Mouse (Mus musculus): Measurements from ENCODE around the gene Gm39115. TPM values are rescaled to one million over a fixed set of nuclear protein-coding genes. Genes with fewer than 3 reads are reported as not detected.

The Gm39115 gene
- polyA plus RNA-seq (2017; shearing (Covaris generic)) = not detected

GRCm38 (mm10) chr7:142135934-142136333 is at the start of gene Gm39115:
Gm39115 (minus strand) TSS chr7:142136034.

GRCm38 (mm10) chr7:142175905-142176304 is 40.1 kb upstream of the Gm39115 start, which contains the start of gene Krtap5-2:
Krtap5-2 (minus strand) TSS chr7:142176005.

GRCm38 (mm10) chr7:142165639-142166038 is 29.8 kb upstream of the Gm39115 start, which contains the start of gene Gm4553:
Gm4553 (minus strand) TSS chr7:142165739.

GRCm38 (mm10) chr7:142157013-142157412 is 21.2 kb upstream of the Gm39115 start, which contains the start of gene Gm29735:
Gm29735 (minus strand) TSS chr7:142157113.

GRCm38 (mm10) chr7:142144507-142144906 is 8.7 kb upstream of the Gm39115 start, which contains the start of gene Gm45337:
Gm45337 (minus strand) TSS chr7:142144607.

GRCm38 (mm10) chr7:142120629-142121028 is 15.2 kb downstream of the Gm39115 start, which contains the start of gene Gm45618:
Gm45618 (minus strand) TSS chr7:142120729.

GRCm38 (mm10) chr7:142095183-142095931 is 40.5 kb downstream of the Gm39115 start, which contains the start of gene Dusp8:
Dusp8 (minus strand) TSS chr7:142095843.

Other genes with a start within 250 kb of the Gm39115 start
- 10 to 100 TPM; 37.9 to 44.7 TPM for gene Tollip, start 217.5 kb downstream of the Gm39115 start, polyA plus RNA-seq (2017; shearing (Covaris generic))
- under 1 TPM; 0.65 to 0.83 TPM for gene Brsk2, start 186.3 kb downstream of the Gm39115 start, polyA plus RNA-seq (2017; shearing (Covaris generic))
- gene Mob2, start 75.0 kb downstream of the Gm39115 start, polyA plus RNA-seq (2017; shearing (Covaris generic)) = 10 to 100 TPM; 68.2 to 68.5 TPM
- gene Dusp8, start 40.2 kb downstream of the Gm39115 start, polyA plus RNA-seq (2017; shearing (Covaris generic)) = 1 to 10 TPM in 1 of 2 experiments, under 1 TPM in 1; 0.05 to 1.3 TPM
- under 1 TPM in 1 of 2 experiments, not detected in 1; 0.95 TPM for gene Gm45618, start 15.3 kb downstream of the Gm39115 start, polyA plus RNA-seq (2017; shearing (Covaris generic))
- gene Gm45337, start 8.6 kb upstream of the Gm39115 start, polyA plus RNA-seq (2017; shearing (Covaris generic)) = not detected
- gene Gm29735, start 21.1 kb upstream of the Gm39115 start, polyA plus RNA-seq (2017; shearing (Covaris generic)) = not detected
- gene Gm4553, start 29.7 kb upstream of the Gm39115 start, polyA plus RNA-seq (2017; shearing (Covaris generic)) = not detected
- gene Krtap5-2, start 40.0 kb upstream of the Gm39115 start, polyA plus RNA-seq (2017; shearing (Covaris generic)) = not detected
- gene Gm10153, start 54.4 kb upstream of the Gm39115 start, polyA plus RNA-seq (2017; shearing (Covaris generic)) = not detected
- not detected for gene Krtap5-3, start 65.3 kb upstream of the Gm39115 start, polyA plus RNA-seq (2017; shearing (Covaris generic))
- not detected for gene Gm7579, start 75.8 kb upstream of the Gm39115 start, polyA plus RNA-seq (2017; shearing (Covaris generic))
- not detected for gene Krtap5-5, start 93.9 kb upstream of the Gm39115 start, polyA plus RNA-seq (2017; shearing (Covaris generic))
- not detected for gene Gm40460, start 105.0 kb upstream of the Gm39115 start, polyA plus RNA-seq (2017; shearing (Covaris generic))
- 1 to 10 TPM in 1 of 2 experiments, not detected in 1; 2.0 TPM for gene Gm2431, start 122.3 kb upstream of the Gm39115 start, polyA plus RNA-seq (2017; shearing (Covaris generic))
- gene Gm4559, start 138.3 kb upstream of the Gm39115 start, polyA plus RNA-seq (2017; shearing (Covaris generic)) = not detected
- not detected for gene Krtap5-1, start 161.1 kb upstream of the Gm39115 start, polyA plus RNA-seq (2017; shearing (Covaris generic))
- under 1 TPM in 1 of 2 experiments, not detected in 1; 0.17 TPM for gene Krtap5-4, start 167.5 kb upstream of the Gm39115 start, polyA plus RNA-seq (2017; shearing (Covaris generic))
- gene Ifitm10, start 237.7 kb upstream of the Gm39115 start, polyA plus RNA-seq (2017; shearing (Covaris generic)) = 10 to 100 TPM in 1 of 2 experiments, 1 to 10 TPM in 1; 3.2 to 41.0 TPM
- gene Gm49369, start 246.6 kb upstream of the Gm39115 start, polyA plus RNA-seq (2017; shearing (Covaris generic)) = 1 to 10 TPM; 2.4 to 9.3 TPM

Measured in inflammation-experienced regulatory T-cells (primary cell).